Mouse (Mus musculus) CD4-positive, CD25-positive, alpha-beta regulatory T cell, adult 4 months (primary cell): ENCODE results near the gene Rnf145. TPM values are rescaled to one million over a fixed set of nuclear protein-coding genes. Genes with fewer than 3 reads are reported as not detected.

Source experiments
- ATAC-seq: one replicate; pipeline ENCODE4 v1.8.0; 2017
- polyA plus RNA-seq, 2 experiments: library from polyadenylated mRNA; unstranded; fragments of 100-300 nt; shearing (Covaris generic); gene quantifications; one replicate each; pipeline ENCODE4 v1.2.1; 2017

Gene Rnf145
- polyA plus RNA-seq, 2 experiments from 2014 or later = 54.0 to 64.9 TPM

- ATAC-seq = no peak
Observed at GRCm38 (mm10) chr11:44537403-44537802, 18.6 kb downstream of the Rnf145 start.

- ATAC-seq = no peak
Observed at GRCm38 (mm10) chr11:44538101-44538500, 19.3 kb downstream of the Rnf145 start.

GRCm38 (mm10) chr11:44538501-44539290, 19.9 kb downstream of the Rnf145 start:
- ATAC-seq = peak; percentile 25

GRCm38 (mm10) chr11:44539291-44539930, 20.6 kb downstream of the Rnf145 start:
- peak; percentile 57 for ATAC-seq

- ATAC-seq = no peak
Observed at GRCm38 (mm10) chr11:44540243-44540642, 21.5 kb downstream of the Rnf145 start.

GRCm38 (mm10) chr11:44541280-44541679, 22.5 kb downstream of the Rnf145 start:
- ATAC-seq = no peak

- ATAC-seq = no peak
Observed at GRCm38 (mm10) chr11:44541813-44542212, 23.0 kb downstream of the Rnf145 start.

- ATAC-seq = no peak
Observed at GRCm38 (mm10) chr11:44543593-44543992, 24.8 kb downstream of the Rnf145 start.

- peak; percentile 35 for ATAC-seq
Observed at GRCm38 (mm10) chr11:44543996-44544395, 25.2 kb downstream of the Rnf145 start.

GRCm38 (mm10) chr11:44545181-44545580, 26.4 kb downstream of the Rnf145 start:
- peak; percentile 68 for ATAC-seq

- ATAC-seq = peak; percentile 24
Observed at GRCm38 (mm10) chr11:44546250-44546649, 27.5 kb downstream of the Rnf145 start.

GRCm38 (mm10) chr11:44547651-44548196, 29.0 kb downstream of the Rnf145 start:
- no peak for ATAC-seq

- ATAC-seq = no peak
Observed at GRCm38 (mm10) chr11:44548816-44549215, 30.1 kb downstream of the Rnf145 start.

GRCm38 (mm10) chr11:44549511-44550278, 30.9 kb downstream of the Rnf145 start:
- ATAC-seq = no peak

- ATAC-seq = no peak
Observed at GRCm38 (mm10) chr11:44550996-44551395, 32.2 kb downstream of the Rnf145 start.

- ATAC-seq = no peak
Observed at GRCm38 (mm10) chr11:44554339-44554738, 35.6 kb downstream of the Rnf145 start.

- ATAC-seq = no peak
Observed at GRCm38 (mm10) chr11:44558521-44558920, 39.8 kb downstream of the Rnf145 start.

- ATAC-seq = no peak
Observed at GRCm38 (mm10) chr11:44559466-44559865, 40.7 kb downstream of the Rnf145 start.

GRCm38 (mm10) chr11:44560396-44560795, 41.6 kb downstream of the Rnf145 start:
- ATAC-seq = no peak

GRCm38 (mm10) chr11:44561476-44562015, 42.8 kb downstream of the Rnf145 start:
- no peak for ATAC-seq

GRCm38 (mm10) chr11:44562389-44563135, 43.8 kb downstream of the Rnf145 start:
- ATAC-seq = no peak
